Mouse (Mus musculus) kidney, embryonic 15.5 days (tissue): ENCODE results near the gene Raf1. TPM values are rescaled to one million over a fixed set of nuclear protein-coding genes. Genes with fewer than 3 reads are reported as not detected.
"Not testable (repeated sequence)": the region's sequence is repeated elsewhere in the genome, so short reads cannot be mapped to it uniquely, and the experiment has no call there.

Source experiments
- ATAC-seq: fragments of 200-750 bp; cut with Nextera tagmentation; replicated peaks from 2 replicates; pipeline ENCODE4 v1.8.0; 2017; ENCODE audit warnings: moderate TSS enrichment; ENCODE audit not compliant: low FRiP score
- H3K27ac ChIP-seq: fragments of 300-500 bp; sonication (generic); 2 replicates; pipeline ENCODE4 v1.5.1; 2015; ENCODE audit warnings: mild to moderate bottlenecking, inconsistent platforms
- H3K27me3 ChIP-seq: fragments of 300-500 bp; sonication (generic); 2 replicates; pipeline ENCODE4 v1.6.1; 2015; ENCODE audit warnings: inconsistent platforms
- H3K36me3 ChIP-seq: fragments of 300-500 bp; sonication (generic); 2 replicates; pipeline ENCODE4 v1.6.1; 2015; ENCODE audit warnings: inconsistent platforms
- H3K4me1 ChIP-seq: fragments of 300-500 bp; sonication (generic); 2 replicates; pipeline ENCODE4 v1.6.1; 2015; ENCODE audit warnings: inconsistent platforms
- H3K4me2 ChIP-seq: fragments of 300-500 bp; sonication (generic); 2 replicates; pipeline ENCODE4 v1.6.1; 2015; ENCODE audit warnings: moderate library complexity, mild to moderate bottlenecking, inconsistent platforms
- H3K4me3 ChIP-seq: fragments of 300-500 bp; sonication (generic); replicated peaks from 2 replicates; pipeline ENCODE4 v1.5.1; 2015; ENCODE audit warnings: mild to moderate bottlenecking, inconsistent platforms
- H3K9ac ChIP-seq: fragments of 300-500 bp; sonication (generic); 2 replicates; pipeline ENCODE4 v1.6.1; 2015; ENCODE audit warnings: mild to moderate bottlenecking, inconsistent platforms
- H3K9me3 ChIP-seq: fragments of 300-500 bp; sonication (generic); replicated peaks from 2 replicates; pipeline ENCODE4 v1.6.1; 2016; ENCODE audit warnings: inconsistent platforms
- WGBS: fragments of 180-500 bp; shearing (Covaris S2); methylation state at CpG from one replicate; pipeline ENCODE4 v1.1.7; 2015; ENCODE audit warnings: mixed read lengths; 5-methylcytosine and 5-hydroxymethylcytosine counted together
- polyA plus RNA-seq: library from polyadenylated mRNA; unstranded; fragments of >200 nt; fragmentation: Nextera tagmentation; extraction: Ambion mirVana; gene quantifications from 2 replicates; pipeline ENCODE4 v1.2.1, GENCODE M21; 2015

Gene Raf1
- polyA plus RNA-seq, 1 experiment from 2014 or later: 94.9 TPM

DNA sequence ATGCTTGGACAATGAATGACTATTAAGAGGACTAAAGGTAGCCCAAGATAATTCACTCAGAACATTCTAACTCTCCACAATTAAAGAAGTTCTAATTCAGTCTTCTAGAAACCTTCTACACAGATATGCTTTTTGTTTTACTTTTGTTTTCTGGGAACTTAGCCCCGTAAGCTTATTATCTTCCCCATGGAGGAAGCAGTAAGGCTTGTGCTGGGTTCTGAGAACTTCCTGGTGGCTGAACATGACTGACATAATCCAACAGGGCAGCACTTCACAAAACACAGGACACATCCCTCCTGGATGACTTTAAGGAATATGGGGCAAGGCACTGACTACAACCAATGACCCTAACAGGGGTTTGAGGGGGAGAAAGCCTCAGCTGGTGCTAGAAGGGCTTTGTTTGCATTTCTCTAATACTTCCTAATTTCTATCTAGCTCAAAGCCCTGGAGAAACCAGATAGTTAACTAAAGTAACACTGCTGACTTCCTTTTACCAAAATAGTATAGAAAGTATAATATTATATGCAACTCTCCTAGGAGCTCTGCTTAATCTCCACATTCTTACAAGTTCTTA is 26.6 kb downstream of the Raf1 start:
- no peak overlapping the region for H3K27ac ChIP-seq
- 70% methylated on average over 1 of the region's 1 CpGs for WGBS
- no peak for ATAC-seq

DNA sequence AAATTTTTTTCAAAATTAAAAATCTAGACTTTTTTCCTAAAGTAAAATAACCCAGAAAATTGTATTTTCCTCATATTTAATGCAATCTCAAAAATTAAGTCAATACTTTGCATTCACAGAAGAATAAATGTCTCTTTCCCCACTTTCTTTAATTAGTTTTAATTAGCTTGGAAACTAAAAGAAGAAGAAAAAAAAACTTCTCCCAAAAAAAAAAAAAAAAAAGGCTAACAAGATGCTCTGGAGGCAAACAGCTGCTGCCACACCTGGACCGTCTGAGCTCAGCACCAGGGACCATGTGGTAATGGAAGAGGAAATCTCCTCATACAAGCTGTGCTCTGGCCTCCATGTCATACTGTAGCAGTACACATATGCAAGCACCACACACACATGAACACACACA is 33.1 kb downstream of the Raf1 start:
- ATAC-seq: no peak

More for the DNA sequence above, 26.6 kb downstream of the Raf1 start:
- Histone ChIP-seq H3K9me3 (no peaks in the 10 kb centered on the region), H3K27me3 (no peaks in the 10 kb centered on the region), H3K36me3 (no peaks in the 10 kb centered on the region), H3K4me3 (no peak overlapping the region), H3K4me1 (peaks cover 26% of the 10 kb centered on the region), H3K4me2 (no peak overlapping the region), H3K9ac (no peak overlapping the region)

DNA sequence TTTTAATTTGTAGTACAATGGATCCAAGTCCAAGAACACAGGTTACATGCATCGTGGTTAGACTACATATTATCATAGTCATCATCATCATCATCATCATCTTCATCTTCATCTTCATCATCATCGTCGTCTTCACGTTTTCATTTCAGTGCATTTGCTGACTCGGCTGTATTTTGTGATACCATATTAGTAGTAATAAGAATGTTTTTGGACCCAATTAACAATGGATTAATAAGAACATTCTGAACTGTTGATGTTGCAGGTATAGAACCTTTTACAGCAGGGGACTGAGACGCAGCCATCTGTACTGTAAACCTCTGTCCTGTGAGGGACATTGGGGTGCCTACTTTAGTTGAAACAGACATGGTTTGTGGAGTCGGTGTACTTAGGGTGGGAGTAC is 38.2 kb downstream of the Raf1 start:
- 94% methylated on average over 7 of the region's 7 CpGs for WGBS
- not testable (repeated sequence) for ATAC-seq, H3K4me2 ChIP-seq, H3K9ac ChIP-seq, H3K9me3 ChIP-seq, H3K4me1 ChIP-seq, H3K27me3 ChIP-seq, H3K4me3 ChIP-seq, H3K27ac ChIP-seq
- peaks cover 85% of the 10 kb centered on the region for H3K36me3 ChIP-seq

More for the DNA sequence above, 33.1 kb downstream of the Raf1 start:
- H3K27ac ChIP-seq: no peak overlapping the region
- H3K4me2 ChIP-seq: no peak overlapping the region
- H3K4me3 ChIP-seq: no peak overlapping the region
- WGBS: 77% methylated on average over 1 of the region's 1 CpGs
- no peaks in the 10 kb centered on the region; the same call in 1 of the 2 replicates for H3K4me1 ChIP-seq
- peaks cover 49% of the 10 kb centered on the region for H3K36me3 ChIP-seq
- H3K9me3 ChIP-seq: no peaks in the 10 kb centered on the region
- no peaks in the 10 kb centered on the region for H3K27me3 ChIP-seq
- H3K9ac ChIP-seq: no peak overlapping the region

- 92% methylated on average over 2 of the region's 2 CpGs for WGBS
Observed at GRCm38 (mm10) chr6:115634015-115634414, 42.4 kb downstream of the Raf1 start.

GRCm38 (mm10) chr6:115631056-115631795 is 45.2 kb downstream of the Raf1 start:
- Histone ChIP-seq H3K27ac (no peak overlapping the region), H3K4me1 (no peaks in the 10 kb centered on the region), H3K4me2 (no peak overlapping the region), H3K4me3 (no peak overlapping the region), H3K9me3 (no peaks in the 10 kb centered on the region), H3K9ac (no peak overlapping the region), H3K27me3 (no peaks in the 10 kb centered on the region), H3K36me3 (peaks cover 95% of the 10 kb centered on the region)
- WGBS: 83% methylated on average over 3 of the region's 3 CpGs
- ATAC-seq: no peak

More at GRCm38 (mm10) chr6:115634015-115634414, 42.4 kb downstream of the Raf1 start:
- Histone ChIP-seq H3K36me3 (peaks cover 95% of the 10 kb centered on the region), H3K27ac (no peak overlapping the region), H3K4me3 (no peak overlapping the region), H3K9ac (no peak overlapping the region), H3K4me1 (no peaks in the 10 kb centered on the region), H3K27me3 (no peaks in the 10 kb centered on the region), H3K9me3 (no peaks in the 10 kb centered on the region), H3K4me2 (no peak overlapping the region)
- no peak for ATAC-seq

- ATAC-seq: no peak
- H3K27me3 ChIP-seq: no peaks in the 10 kb centered on the region
- H3K9ac ChIP-seq: no peak overlapping the region
- H3K36me3 ChIP-seq: peaks cover 95% of the 10 kb centered on the region
- 90% methylated on average over 5 of the region's 5 CpGs for WGBS
- H3K4me3 ChIP-seq: no peak overlapping the region
- H3K9me3 ChIP-seq: no peaks in the 10 kb centered on the region
- H3K4me2 ChIP-seq: no peak overlapping the region
- no peaks in the 10 kb centered on the region for H3K4me1 ChIP-seq
- no peak overlapping the region for H3K27ac ChIP-seq
Observed at GRCm38 (mm10) chr6:115626121-115626520, 50.3 kb downstream of the Raf1 start.

- no peak overlapping the region for H3K4me3 ChIP-seq
- no peak overlapping the region for H3K27ac ChIP-seq
- no peak overlapping the region for H3K9ac ChIP-seq
- H3K9me3 ChIP-seq: no peaks in the 10 kb centered on the region
- peaks cover 99% of the 10 kb centered on the region for H3K36me3 ChIP-seq
- H3K4me2 ChIP-seq: no peak overlapping the region
- H3K4me1 ChIP-seq: no peaks in the 10 kb centered on the region
- no peak for ATAC-seq
- H3K27me3 ChIP-seq: no peaks in the 10 kb centered on the region
- WGBS: 29% methylated on average over 1 of the region's 1 CpGs
Observed at GRCm38 (mm10) chr6:115620942-115621341, 55.5 kb downstream of the Raf1 start.

- Histone ChIP-seq H3K27me3 (no peaks in the 10 kb centered on the region), H3K4me1 (no peaks in the 10 kb centered on the region), H3K36me3 (peaks cover 99% of the 10 kb centered on the region), H3K9me3 (no peaks in the 10 kb centered on the region), H3K4me2 (no peak overlapping the region), H3K27ac (no peak overlapping the region), H3K9ac (no peak overlapping the region), H3K4me3 (no peak overlapping the region)
- 72% methylated on average over 10 of the region's 10 CpGs for WGBS
- 0 out of 2 replicates have a peak, but pooled peaks have one; percentile 36 for ATAC-seq
Observed at GRCm38 (mm10) chr6:115619818-115620217, 56.6 kb downstream of the Raf1 start.

GRCm38 (mm10) chr6:115615983-115616382 is 60.5 kb downstream of the Raf1 start:
- peaks cover 98% of the 10 kb centered on the region for H3K36me3 ChIP-seq
- WGBS: 88% methylated on average over 3 of the region's 3 CpGs

DNA sequence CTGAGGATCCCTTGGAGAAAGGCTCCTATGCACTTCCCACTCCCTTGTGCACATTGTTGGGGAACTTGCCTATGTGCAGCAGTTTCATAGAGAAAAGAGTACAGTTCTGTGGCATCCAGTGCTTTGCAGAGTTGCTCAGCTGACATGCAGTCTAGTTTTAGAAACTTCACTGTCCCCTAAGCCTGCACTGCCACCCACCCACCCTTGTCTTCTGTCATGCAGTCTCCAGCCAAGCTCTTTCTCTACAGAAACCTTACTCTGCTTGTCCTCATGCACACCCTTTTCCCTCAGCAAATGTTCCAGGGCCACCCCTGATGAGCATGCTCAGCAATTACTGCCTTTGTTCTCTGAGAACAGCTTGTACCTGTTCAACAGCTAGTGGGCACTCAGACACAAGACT is 62.6 kb downstream of the Raf1 start:
- H3K27me3 ChIP-seq: no peaks in the 10 kb centered on the region
- peaks cover 97% of the 10 kb centered on the region for H3K36me3 ChIP-seq
- ATAC-seq: no peak
- no peaks in the 10 kb centered on the region for H3K9me3 ChIP-seq
- H3K4me2 ChIP-seq: no peak overlapping the region
- no peaks in the 10 kb centered on the region for H3K4me1 ChIP-seq
- H3K27ac ChIP-seq: no peak overlapping the region
- H3K9ac ChIP-seq: no peak overlapping the region
- no peak overlapping the region for H3K4me3 ChIP-seq

More at GRCm38 (mm10) chr6:115615983-115616382, 60.5 kb downstream of the Raf1 start:
- H3K4me2 ChIP-seq: no peak overlapping the region
- H3K9me3 ChIP-seq: no peaks in the 10 kb centered on the region
- no peak overlapping the region for H3K9ac ChIP-seq
- H3K27ac ChIP-seq: no peak overlapping the region
- no peak overlapping the region for H3K4me3 ChIP-seq
- no peaks in the 10 kb centered on the region for H3K4me1 ChIP-seq
- H3K27me3 ChIP-seq: no peaks in the 10 kb centered on the region
- no peak for ATAC-seq

DNA sequence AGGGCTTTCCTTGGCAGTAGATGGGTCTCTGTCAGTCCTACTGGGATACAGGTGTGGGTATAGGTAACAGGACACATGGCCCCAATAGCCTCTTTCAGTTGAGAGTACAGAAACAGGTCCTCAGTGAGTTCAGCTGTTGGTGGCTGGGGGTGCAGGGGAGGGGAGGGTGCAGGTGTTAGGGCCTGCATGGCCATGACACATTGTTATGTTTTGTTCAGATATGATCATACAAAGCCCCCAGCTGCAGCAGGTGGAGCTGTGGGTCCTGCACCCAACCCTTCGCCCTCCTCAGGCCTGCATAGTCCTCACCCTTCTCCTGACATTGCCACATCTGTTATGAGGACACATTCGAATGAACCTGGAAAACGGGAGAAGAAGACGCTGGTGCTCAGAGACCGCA is 66.1 kb downstream of the Raf1 start:
- no peaks in the 10 kb centered on the region for H3K4me1 ChIP-seq
- H3K27ac ChIP-seq: no peak overlapping the region
- ATAC-seq: no peak
- H3K36me3 ChIP-seq: peaks cover 71% of the 10 kb centered on the region
- WGBS: 95% methylated on average over 5 of the region's 5 CpGs
- H3K27me3 ChIP-seq: no peaks in the 10 kb centered on the region
- H3K4me2 ChIP-seq: no peak overlapping the region
- H3K9me3 ChIP-seq: no peaks in the 10 kb centered on the region
- H3K4me3 ChIP-seq: no peak overlapping the region
- no peak overlapping the region for H3K9ac ChIP-seq

- no peaks in the 10 kb centered on the region for H3K9me3 ChIP-seq
- no peak overlapping the region for H3K27ac ChIP-seq
- 72% methylated on average over 3 of the region's 3 CpGs for WGBS
- no peak overlapping the region for H3K9ac ChIP-seq
- ATAC-seq: no peak
- H3K27me3 ChIP-seq: no peaks in the 10 kb centered on the region
- no peak overlapping the region for H3K4me3 ChIP-seq
- H3K36me3 ChIP-seq: peaks cover 59% of the 10 kb centered on the region
- H3K4me1 ChIP-seq: no peaks in the 10 kb centered on the region
- H3K4me2 ChIP-seq: no peak overlapping the region
Observed at GRCm38 (mm10) chr6:115609121-115609520, 67.3 kb downstream of the Raf1 start.
